Mouse (Mus musculus): ENCODE data around the gene Bloc1s5. TPM values are rescaled to one million over a fixed set of nuclear protein-coding genes. Genes with fewer than 3 reads are reported as not detected.

Gene Bloc1s5
- polyA plus RNA-seq, 1 experiment from 2014 or later, result 23.8 TPM

GRCm38 (mm10) chr13:38612179-38612578, 22.7 kb downstream of the Bloc1s5 start:
- H3K27me3 ChIP-seq (ENCODE audit: control insufficient read depth, insufficient read depth, low read depth, low read length), result no peaks in the 10 kb centered on the region
- H3K27ac ChIP-seq (ENCODE audit: low read length), result no peak overlapping the region
- no peaks in the 10 kb centered on the region for H3K9me3 ChIP-seq (replicated peaks; ENCODE audit: control insufficient read depth, low read length, poor library complexity, severe bottlenecking)
- ATAC-seq, result no peak
- peaks cover 15% of the 10 kb centered on the region for H3K36me3 ChIP-seq (ENCODE audit: control insufficient read depth, insufficient read depth, low read length)
- 96% methylated on average over 4 of the region's 4 CpGs for WGBS
- no peak overlapping the region for H3K9ac ChIP-seq (ENCODE audit: low read depth, low read length)
- no peak overlapping the region for H3K4me3 ChIP-seq (ENCODE audit: low read depth, low read length)
- no peaks in the 10 kb centered on the region for H3K4me1 ChIP-seq (ENCODE audit: control insufficient read depth, insufficient read depth, low read length)
- H3K4me2 ChIP-seq (ENCODE audit: low read length), result no peak overlapping the region

- no peak overlapping the region for H3K9ac ChIP-seq (ENCODE audit: low read depth, low read length)
- no peaks in the 10 kb centered on the region for H3K4me1 ChIP-seq (ENCODE audit: control insufficient read depth, insufficient read depth, low read length)
- no peak overlapping the region for H3K4me3 ChIP-seq (ENCODE audit: low read depth, low read length)
- H3K36me3 ChIP-seq (ENCODE audit: control insufficient read depth, insufficient read depth, low read length), result peaks cover 15% of the 10 kb centered on the region
- H3K9me3 ChIP-seq (replicated peaks; ENCODE audit: control insufficient read depth, low read length, poor library complexity, severe bottlenecking), result no peaks in the 10 kb centered on the region
- H3K27ac ChIP-seq (ENCODE audit: low read length), result no peak overlapping the region
- 89% methylated on average over 6 of the region's 6 CpGs for WGBS
- H3K27me3 ChIP-seq (ENCODE audit: control insufficient read depth, insufficient read depth, low read depth, low read length), result no peaks in the 10 kb centered on the region
- no peak overlapping the region for H3K4me2 ChIP-seq (ENCODE audit: low read length)
- ATAC-seq, result no peak
Observed at GRCm38 (mm10) chr13:38610336-38610735, 24.6 kb downstream of the Bloc1s5 start.

GRCm38 (mm10) chr13:38607130-38607529, 27.8 kb downstream of the Bloc1s5 start:
- Histone ChIP-seq H3K27me3 (ENCODE audit: control insufficient read depth, insufficient read depth, low read depth, low read length) (no peaks in the 10 kb centered on the region), H3K9me3 (replicated peaks; ENCODE audit: control insufficient read depth, low read length, poor library complexity, severe bottlenecking) (no peaks in the 10 kb centered on the region), H3K36me3 (ENCODE audit: control insufficient read depth, insufficient read depth, low read length) (0 out of 2 replicates have a peak, but pooled peaks cover 3% of the 10 kb centered on the region), H3K27ac (ENCODE audit: low read length) (no peak overlapping the region), H3K9ac (ENCODE audit: low read depth, low read length) (no peak overlapping the region), H3K4me1 (ENCODE audit: control insufficient read depth, insufficient read depth, low read length) (no peaks in the 10 kb centered on the region), H3K4me2 (ENCODE audit: low read length) (no peak overlapping the region), H3K4me3 (ENCODE audit: low read depth, low read length) (no peak overlapping the region)
- WGBS, result 90% methylated on average over 6 of the region's 6 CpGs
- ATAC-seq, result no peak

GRCm38 (mm10) chr13:38605353-38605752, 29.6 kb downstream of the Bloc1s5 start:
- Histone ChIP-seq H3K4me1 (ENCODE audit: control insufficient read depth, insufficient read depth, low read length) (no peaks in the 10 kb centered on the region), H3K27me3 (ENCODE audit: control insufficient read depth, insufficient read depth, low read depth, low read length) (no peaks in the 10 kb centered on the region), H3K9me3 (replicated peaks; ENCODE audit: control insufficient read depth, low read length, poor library complexity, severe bottlenecking) (no peaks in the 10 kb centered on the region), H3K4me2 (ENCODE audit: low read length) (no peak overlapping the region), H3K36me3 (ENCODE audit: control insufficient read depth, insufficient read depth, low read length) (0 out of 2 replicates have a peak, but pooled peaks cover 3% of the 10 kb centered on the region), H3K9ac (ENCODE audit: low read depth, low read length) (no peak overlapping the region), H3K4me3 (ENCODE audit: low read depth, low read length) (no peak overlapping the region), H3K27ac (ENCODE audit: low read length) (no peak overlapping the region)
- 81% methylated on average over 6 of the region's 6 CpGs for WGBS
- ATAC-seq, result no peak

GRCm38 (mm10) chr13:38602966-38603365, 31.9 kb downstream of the Bloc1s5 start:
- H3K4me2 ChIP-seq (ENCODE audit: low read length), result no peak overlapping the region
- H3K27ac ChIP-seq (ENCODE audit: low read length), result no peak overlapping the region
- H3K4me1 ChIP-seq (ENCODE audit: control insufficient read depth, insufficient read depth, low read length), result no peaks in the 10 kb centered on the region
- no peak overlapping the region for H3K4me3 ChIP-seq (ENCODE audit: low read depth, low read length)
- no peaks in the 10 kb centered on the region for H3K9me3 ChIP-seq (replicated peaks; ENCODE audit: control insufficient read depth, low read length, poor library complexity, severe bottlenecking)
- WGBS, result 94% methylated on average over 13 of the region's 13 CpGs
- no peak for ATAC-seq
- no peaks in the 10 kb centered on the region for H3K27me3 ChIP-seq (ENCODE audit: control insufficient read depth, insufficient read depth, low read depth, low read length)
- H3K9ac ChIP-seq (ENCODE audit: low read depth, low read length), result no peak overlapping the region
- no peaks in the 10 kb centered on the region for H3K36me3 ChIP-seq (ENCODE audit: control insufficient read depth, insufficient read depth, low read length)

GRCm38 (mm10) chr13:38602243-38602832, 32.6 kb downstream of the Bloc1s5 start:
- Histone ChIP-seq H3K27ac (ENCODE audit: low read length) (no peak overlapping the region), H3K4me3 (ENCODE audit: low read depth, low read length) (no peak overlapping the region), H3K9me3 (replicated peaks; ENCODE audit: control insufficient read depth, low read length, poor library complexity, severe bottlenecking) (no peaks in the 10 kb centered on the region), H3K4me2 (ENCODE audit: low read length) (no peak overlapping the region), H3K4me1 (ENCODE audit: control insufficient read depth, insufficient read depth, low read length) (no peaks in the 10 kb centered on the region), H3K27me3 (ENCODE audit: control insufficient read depth, insufficient read depth, low read depth, low read length) (no peaks in the 10 kb centered on the region), H3K36me3 (ENCODE audit: control insufficient read depth, insufficient read depth, low read length) (no peaks in the 10 kb centered on the region), H3K9ac (ENCODE audit: low read depth, low read length) (no peak overlapping the region)
- no peak for ATAC-seq
- 76% methylated on average over 17 of the region's 17 CpGs for WGBS

GRCm38 (mm10) chr13:38600811-38601210, 34.1 kb downstream of the Bloc1s5 start:
- Histone ChIP-seq H3K4me1 (ENCODE audit: control insufficient read depth, insufficient read depth, low read length) (no peaks in the 10 kb centered on the region), H3K27ac (ENCODE audit: low read length) (no peak overlapping the region), H3K27me3 (ENCODE audit: control insufficient read depth, insufficient read depth, low read depth, low read length) (no peaks in the 10 kb centered on the region), H3K4me2 (ENCODE audit: low read length) (no peak overlapping the region), H3K9me3 (replicated peaks; ENCODE audit: control insufficient read depth, low read length, poor library complexity, severe bottlenecking) (no peaks in the 10 kb centered on the region), H3K9ac (ENCODE audit: low read depth, low read length) (no peak overlapping the region), H3K36me3 (ENCODE audit: control insufficient read depth, insufficient read depth, low read length) (no peaks in the 10 kb centered on the region), H3K4me3 (ENCODE audit: low read depth, low read length) (no peak overlapping the region)
- no peak for ATAC-seq
- 90% methylated on average over 11 of the region's 11 CpGs for WGBS

- no peaks in the 10 kb centered on the region for H3K4me1 ChIP-seq (ENCODE audit: control insufficient read depth, insufficient read depth, low read length)
- H3K27ac ChIP-seq (ENCODE audit: low read length), result no peak overlapping the region
- no peak overlapping the region for H3K4me3 ChIP-seq (ENCODE audit: low read depth, low read length)
- no peaks in the 10 kb centered on the region for H3K27me3 ChIP-seq (ENCODE audit: control insufficient read depth, insufficient read depth, low read depth, low read length)
- H3K9ac ChIP-seq (ENCODE audit: low read depth, low read length), result no peak overlapping the region
- ATAC-seq, result no peak
- no peaks in the 10 kb centered on the region for H3K36me3 ChIP-seq (ENCODE audit: control insufficient read depth, insufficient read depth, low read length)
- no peak overlapping the region for H3K4me2 ChIP-seq (ENCODE audit: low read length)
- H3K9me3 ChIP-seq (replicated peaks; ENCODE audit: control insufficient read depth, low read length, poor library complexity, severe bottlenecking), result no peaks in the 10 kb centered on the region
- 47% methylated on average over 3 of the region's 3 CpGs for WGBS
Observed at GRCm38 (mm10) chr13:38597076-38597475, 37.8 kb downstream of the Bloc1s5 start.

- no peak for ATAC-seq
- no peaks in the 10 kb centered on the region for H3K36me3 ChIP-seq (ENCODE audit: control insufficient read depth, insufficient read depth, low read length)
- H3K4me2 ChIP-seq (ENCODE audit: low read length), result no peak overlapping the region
- H3K4me3 ChIP-seq (ENCODE audit: low read depth, low read length), result no peak overlapping the region
- no peaks in the 10 kb centered on the region for H3K9me3 ChIP-seq (replicated peaks; ENCODE audit: control insufficient read depth, low read length, poor library complexity, severe bottlenecking)
- no peaks in the 10 kb centered on the region for H3K4me1 ChIP-seq (ENCODE audit: control insufficient read depth, insufficient read depth, low read length)
- H3K9ac ChIP-seq (ENCODE audit: low read depth, low read length), result no peak overlapping the region
- H3K27ac ChIP-seq (ENCODE audit: low read length), result no peak overlapping the region
- H3K27me3 ChIP-seq (ENCODE audit: control insufficient read depth, insufficient read depth, low read depth, low read length), result no peaks in the 10 kb centered on the region
- 56% methylated on average over 4 of the region's 4 CpGs for WGBS
Observed at GRCm38 (mm10) chr13:38596461-38596860, 38.4 kb downstream of the Bloc1s5 start.
